Mouse (Mus musculus): ENCODE data around the gene Klhdc1. TPM values are rescaled to one million over a fixed set of nuclear protein-coding genes. Genes with fewer than 3 reads are reported as not detected.
A peak's percentile ranks its signal among the peaks of the same experiment; 100 is the strongest.

Gene Klhdc1
- total and polyA plus RNA-seq, 3 experiments = 0.23 to 1.1 TPM; not detected in 1

DNA sequence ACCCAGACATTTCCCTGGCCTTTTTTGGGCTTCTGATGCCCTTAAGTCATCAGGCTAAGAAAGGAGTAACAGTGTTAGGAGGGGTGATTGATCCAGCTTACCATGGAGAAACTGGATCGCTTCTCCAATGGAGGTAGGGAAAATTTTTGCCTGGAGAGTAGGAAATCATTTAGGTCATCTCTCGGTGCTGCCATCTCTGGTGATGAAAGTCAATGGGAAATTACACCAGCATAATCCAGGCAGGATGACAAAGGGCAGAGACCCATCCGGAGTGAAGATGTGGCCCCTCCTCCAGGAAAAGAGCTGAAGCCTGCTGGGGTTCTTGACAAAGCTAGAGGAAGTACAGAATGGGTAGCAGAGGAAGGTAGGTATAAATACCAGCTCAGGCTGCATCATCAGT, 2.7 kb upstream of the Klhdc1 start:
- no peaks in the 10 kb centered on the region; a peak in 1 of 4 replicates for H3K27me3 ChIP-seq (ENCODE audit: control insufficient read depth in 1 of 2, insufficient read depth in 2 of 2, low read length in 2 of 2)
- no peak for TF ChIP-seq MAZ (IDR thresholded peaks at IDR 0.05; ENCODE audit: low read depth, low read length)
- no peak for TF ChIP-seq TCF12 (IDR thresholded peaks at IDR 0.05; ENCODE audit: low read depth, low read length)
- no peak for TF ChIP-seq SMC3 (IDR thresholded peaks at IDR 0.05; ENCODE audit: low read depth, low read length)
- no peak for TF ChIP-seq ZNF384 (IDR thresholded peaks at IDR 0.05; ENCODE audit: low read depth, low read length)
- no peak for TF ChIP-seq MAFK (IDR thresholded peaks at IDR 0.05; ENCODE audit: borderline replicate concordance, low read depth, low read length)
- TF ChIP-seq ZC3H11A (IDR thresholded peaks at IDR 0.05; ENCODE audit: low read depth, low read length) = no peak
- TF ChIP-seq ZKSCAN1 (IDR thresholded peaks at IDR 0.05; ENCODE audit: low read depth, low read length) = no peak
- TF ChIP-seq POLR2A (IDR thresholded peaks at IDR 0.05; ENCODE audit: control insufficient read depth in 1 of 2, insufficient read depth in 1 of 2, low read depth in 1 of 2, low read length in 2 of 2, poor library complexity in 1 of 2) = no peak
- no peak for TF ChIP-seq POLR2AphosphoS5 (IDR thresholded peaks at IDR 0.05; ENCODE audit: borderline replicate concordance, low read depth, low read length)
- no peak for TF ChIP-seq MEF2A (IDR thresholded peaks at IDR 0.05; ENCODE audit: extremely low read depth, insufficient replicate concordance, low read depth, low read length, poor library complexity, severe bottlenecking)
- no peak for TF ChIP-seq KAT2A (conservative IDR thresholded peaks at IDR 0.05; ENCODE audit: low read depth, low read length)
- no peak for TF ChIP-seq USF1 (IDR thresholded peaks at IDR 0.05; ENCODE audit: low read depth, low read length)
- TF ChIP-seq ETS1 (IDR thresholded peaks at IDR 0.05; ENCODE audit: low read depth, low read length) = no peak
- TF ChIP-seq CHD2 (IDR thresholded peaks at IDR 0.05; ENCODE audit: low read length) = no peak
- no peak for TF ChIP-seq TBP (IDR thresholded peaks at IDR 0.05; ENCODE audit: low read depth, low read length)
- TF ChIP-seq MYB (IDR thresholded peaks at IDR 0.05; ENCODE audit: low read depth, low read length) = no peak
- no peak overlapping the region for H3K4me3 ChIP-seq (ENCODE audit: control insufficient read depth in 1 of 2, insufficient read depth in 1 of 2, low read depth in 2 of 2, low read length in 2 of 2)
- no peaks in the 10 kb centered on the region; a peak in 1 of 4 replicates for H3K4me1 ChIP-seq (ENCODE audit: control insufficient read depth in 1 of 2, insufficient read depth in 2 of 2, low read length in 2 of 2)
- no peaks in the 10 kb centered on the region for H3K79me2 ChIP-seq (ENCODE audit: control insufficient read depth, insufficient read depth, low read length, poor library complexity)
- no peak for DNase-seq (ENCODE audit: low read depth, low spot score)
- no peaks in the 10 kb centered on the region for H3K9me3 ChIP-seq (replicated peaks; ENCODE audit: insufficient read depth, low read length)
- no peak overlapping the region for H3K27ac ChIP-seq (ENCODE audit: control insufficient read depth, low read depth, low read length)
- no peak overlapping the region for H3K9ac ChIP-seq (ENCODE audit: control insufficient read depth, low read depth, low read length, poor library complexity, severe bottlenecking)
- no peaks in the 10 kb centered on the region for H3K36me3 ChIP-seq (ENCODE audit: control insufficient read depth in 1 of 2, insufficient read depth in 2 of 2, low read length in 2 of 2)

DNA sequence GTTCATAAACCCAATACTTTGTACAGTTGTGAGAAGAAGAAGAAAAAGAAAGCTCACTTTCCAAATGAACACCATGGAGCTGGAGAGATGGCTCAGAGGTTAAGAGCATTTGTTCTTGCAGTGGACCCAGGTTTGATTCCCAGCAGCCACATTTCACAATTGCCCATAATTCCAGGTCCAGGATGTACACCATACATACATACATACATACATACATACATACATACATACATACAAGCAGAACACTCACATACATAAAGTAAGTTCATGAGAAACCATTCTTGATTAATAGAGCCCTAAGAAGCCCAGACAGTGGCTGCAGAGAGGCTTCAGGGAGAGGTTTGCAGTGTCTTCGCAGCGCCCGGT, 412 bp downstream of the Klhdc1 start:
- no peak overlapping the region for H3K27ac ChIP-seq (ENCODE audit: control insufficient read depth, low read depth, low read length)
- H3K4me3 ChIP-seq (ENCODE audit: control insufficient read depth in 1 of 2, insufficient read depth in 1 of 2, low read depth in 2 of 2, low read length in 2 of 2) = peak overlapping the region; percentile 48 to 64
- TF ChIP-seq POLR2AphosphoS5 (IDR thresholded peaks at IDR 0.05; ENCODE audit: borderline replicate concordance, low read depth, low read length) = no peak
- TF ChIP-seq RAD21 (IDR thresholded peaks at IDR 0.05; ENCODE audit: low read depth, low read length) = no peak
- no peak for TF ChIP-seq MAX (IDR thresholded peaks at IDR 0.05; ENCODE audit: low read length)
- TF ChIP-seq MAZ (IDR thresholded peaks at IDR 0.05; ENCODE audit: low read depth, low read length) = no peak
- no peak for TF ChIP-seq CHD1 (IDR thresholded peaks at IDR 0.05; ENCODE audit: low read depth, low read length)
- no peak for TF ChIP-seq BHLHE40 (IDR thresholded peaks at IDR 0.05; ENCODE audit: borderline replicate concordance, low read depth, low read length)
- TF ChIP-seq ZMIZ1 (IDR thresholded peaks at IDR 0.05; ENCODE audit: low read depth, low read length) = no peak
- no peak for TF ChIP-seq MYC (IDR thresholded peaks at IDR 0.05; ENCODE audit: low read depth, low read length)
- no peak for TF ChIP-seq MXI1 (IDR thresholded peaks at IDR 0.05; ENCODE audit: low read depth, low read length)
- no peak for TF ChIP-seq JUND (IDR thresholded peaks at IDR 0.05; ENCODE audit: low read depth, low read length)
- H3K9ac ChIP-seq (ENCODE audit: control insufficient read depth, low read depth, low read length, poor library complexity, severe bottlenecking) = peak overlapping the region; percentile 66
- peak; percentile 34 for DNase-seq (ENCODE audit: low read depth, low spot score)
- H3K4me1 ChIP-seq (ENCODE audit: control insufficient read depth in 1 of 2, insufficient read depth in 2 of 2, low read length in 2 of 2) = no peaks in the 10 kb centered on the region; a peak in 1 of 4 replicates
- H3K27me3 ChIP-seq (ENCODE audit: control insufficient read depth in 1 of 2, insufficient read depth in 2 of 2, low read length in 2 of 2) = peaks cover 0 to 7% of the 10 kb centered on the region in 2 experiments; a peak in 3 of 4 replicates
- no peaks in the 10 kb centered on the region for H3K36me3 ChIP-seq (ENCODE audit: control insufficient read depth in 1 of 2, insufficient read depth in 2 of 2, low read length in 2 of 2)
- H3K9me3 ChIP-seq (replicated peaks; ENCODE audit: insufficient read depth, low read length) = no peaks in the 10 kb centered on the region
- no peaks in the 10 kb centered on the region for H3K79me2 ChIP-seq (ENCODE audit: control insufficient read depth, insufficient read depth, low read length, poor library complexity)

Data from MEL (cell line).